Mouse (Mus musculus) liver, embryonic 14.5 days (tissue): Measurements from ENCODE around the gene Tut1.

ENCODE experiments used
- CTCF ChIP-seq: IDR thresholded peaks from 2 replicates; pipeline ENCODE4 v1.5.1; 2016; ENCODE audit warnings: antibody characterized with exemption, low read depth, control low read depth
- EP300 ChIP-seq: IDR thresholded peaks from 2 replicates; pipeline ENCODE4 v1.6.1; 2016; ENCODE audit warnings: antibody characterized with exemption, low read depth

DNA sequence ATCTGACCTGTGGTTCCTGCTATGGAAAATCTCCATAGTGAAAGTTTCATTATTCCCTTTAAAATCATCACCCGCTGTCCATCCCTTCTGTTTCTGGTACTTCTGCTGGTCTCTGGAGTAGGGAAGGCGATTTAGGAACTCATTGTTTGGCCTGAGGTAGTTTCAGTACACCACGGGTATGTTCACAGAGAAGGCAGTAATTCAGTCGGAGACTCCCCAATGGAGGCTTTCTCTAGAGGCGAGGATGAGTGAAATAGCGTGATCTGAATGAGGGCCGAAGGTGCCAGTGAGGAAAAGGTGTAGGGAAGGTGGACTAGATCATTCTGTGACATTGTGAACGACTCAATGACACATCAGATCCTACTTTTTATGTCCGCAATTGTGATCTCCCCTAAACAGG is 524 bp downstream of the Tut1 start:
- TF ChIP-seq CTCF = no peak
- no peak for TF ChIP-seq EP300
